Mouse (Mus musculus) forebrain, embryonic 11.5 days (tissue): ENCODE measurements around the gene Eya2. TPM values are rescaled to one million over a fixed set of nuclear protein-coding genes. Genes with fewer than 3 reads are reported as not detected.
A peak's percentile ranks its signal among the peaks of the same experiment; 100 is the strongest.

Source experiments
- ATAC-seq: fragments of 200-750 bp; cut with Nextera tagmentation; replicated peaks from 2 replicates; pipeline ENCODE4 v1.8.0; 2017; ENCODE audit warnings: moderate TSS enrichment; ENCODE audit not compliant: low FRiP score
- DNase-seq: peaks from one replicate; pipeline ENCODE4 v3.0.0-alpha.2; 2017; ENCODE audit warnings: low spot score
- H3K27ac ChIP-seq: fragments of 300-500 bp; sonication (generic); 2 replicates; pipeline ENCODE4 v1.5.1; 2014; ENCODE audit warnings: low read depth, low read length
- H3K27me3 ChIP-seq: fragments of 300-500 bp; sonication (generic); 2 replicates; pipeline ENCODE4 v1.6.1; 2014; ENCODE audit warnings: mild to moderate bottlenecking, low read length, mixed read lengths; ENCODE audit not compliant: control insufficient read depth, insufficient read depth
- H3K36me3 ChIP-seq: fragments of 300-500 bp; sonication (generic); 2 replicates; pipeline ENCODE4 v1.6.1; 2014; ENCODE audit warnings: mild to moderate bottlenecking, low read length, moderate library complexity, mixed read lengths; ENCODE audit not compliant: control insufficient read depth, insufficient read depth
- H3K4me1 ChIP-seq: fragments of 300-500 bp; sonication (generic); replicated peaks from 2 replicates; pipeline ENCODE4 v1.6.1; 2014; ENCODE audit warnings: low read length, mixed read lengths; ENCODE audit not compliant: control insufficient read depth, insufficient read depth
- H3K4me2 ChIP-seq: fragments of 300-500 bp; sonication (generic); 2 replicates; pipeline ENCODE4 v1.6.1; 2014; ENCODE audit warnings: low read depth, mild to moderate bottlenecking, low read length, moderate library complexity, mixed read lengths; ENCODE audit not compliant: severe bottlenecking
- H3K4me3 ChIP-seq: fragments of 300-500 bp; sonication (generic); 2 replicates; pipeline ENCODE4 v1.5.1; 2014; ENCODE audit warnings: low read depth, low read length
- H3K9ac ChIP-seq: fragments of 300-500 bp; sonication (generic); 2 replicates; pipeline ENCODE4 v1.6.1; 2014; ENCODE audit warnings: low read length
- H3K9me3 ChIP-seq: fragments of 300-500 bp; sonication (generic); 2 replicates; pipeline ENCODE4 v1.6.1; 2016; ENCODE audit warnings: low read length, mixed read lengths; ENCODE audit not compliant: control insufficient read depth
- WGBS: fragments of 180-500 bp; shearing (Covaris S2); extraction: QIAGEN DNeasy Blood & Tissue Kit; methylation state at CpG from one replicate; pipeline ENCODE4 v1.1.7; 2014; 5-methylcytosine and 5-hydroxymethylcytosine counted together
- polyA plus RNA-seq: library from polyadenylated mRNA; unstranded; fragments of >200 nt; fragmentation: Nextera tagmentation; extraction: Ambion mirVana; gene quantifications from 2 replicates; pipeline ENCODE4 v1.2.1, GENCODE M21; 2014

The Eya2 gene
- polyA plus RNA-seq, 1 experiment from 2014 or later: 10.3 TPM

- Histone ChIP-seq H3K27ac (no peak overlapping the region), H3K4me1 (peaks cover 4% of the 10 kb centered on the region; the same call in 1 of the 2 replicates), H3K36me3 (no peaks in the 10 kb centered on the region), H3K4me2 (no peak overlapping the region), H3K9me3 (no peaks in the 10 kb centered on the region), H3K4me3 (no peak overlapping the region), H3K9ac (no peak overlapping the region), H3K27me3 (no peaks in the 10 kb centered on the region)
- DNase-seq: no peak
- ATAC-seq: no peak
- whole genome bisulfite sequencing: 94% methylated on average over 5 of the region's 5 CpGs
Measured at GRCm38 (mm10) chr2:165721941-165722340, 127.1 kb downstream of the Eya2 start.

GRCm38 (mm10) chr2:165732552-165733238, 137.9 kb downstream of the Eya2 start:
- Histone ChIP-seq H3K27ac (no peak overlapping the region; the same call in 1 of the 2 replicates), H3K9me3 (no peaks in the 10 kb centered on the region), H3K9ac (no peak overlapping the region), H3K36me3 (no peaks in the 10 kb centered on the region), H3K4me2 (no peak overlapping the region), H3K4me3 (no peak overlapping the region), H3K27me3 (no peaks in the 10 kb centered on the region), H3K4me1 (no peaks in the 10 kb centered on the region)
- 83% methylated on average over 18 of the region's 18 CpGs for WGBS
- DNase-seq: no peak
- no peak for ATAC-seq

GRCm38 (mm10) chr2:165733701-165734100, 138.9 kb downstream of the Eya2 start:
- H3K4me1 ChIP-seq: no peaks in the 10 kb centered on the region
- ATAC-seq (no peak), DNase-seq (no peak)
- 88% methylated on average over 8 of the region's 8 CpGs for WGBS
- H3K9ac ChIP-seq: no peak overlapping the region
- no peak overlapping the region for H3K27ac ChIP-seq
- H3K4me3 ChIP-seq: no peak overlapping the region
- no peaks in the 10 kb centered on the region for H3K27me3 ChIP-seq
- no peaks in the 10 kb centered on the region for H3K36me3 ChIP-seq
- H3K4me2 ChIP-seq: no peak overlapping the region
- H3K9me3 ChIP-seq: no peaks in the 10 kb centered on the region

GRCm38 (mm10) chr2:165736297-165736696, 141.5 kb downstream of the Eya2 start:
- no peak overlapping the region for H3K4me3 ChIP-seq
- 76% methylated on average over 2 of the region's 2 CpGs for WGBS

GRCm38 (mm10) chr2:165740381-165740780, 145.5 kb downstream of the Eya2 start:
- H3K4me1 ChIP-seq: peaks cover 19% of the 10 kb centered on the region
- no peak overlapping the region for H3K27ac ChIP-seq
- no peak for ATAC-seq
- 29% methylated on average over 4 of the region's 5 CpGs for WGBS
- H3K9me3 ChIP-seq: no peaks in the 10 kb centered on the region
- no peaks in the 10 kb centered on the region for H3K27me3 ChIP-seq
- no peak overlapping the region for H3K4me2 ChIP-seq
- no peaks in the 10 kb centered on the region for H3K36me3 ChIP-seq
- no peak overlapping the region for H3K9ac ChIP-seq
- no peak overlapping the region for H3K4me3 ChIP-seq
- DNase-seq: no peak

More at GRCm38 (mm10) chr2:165736297-165736696, 141.5 kb downstream of the Eya2 start:
- Histone ChIP-seq H3K9ac (no peak overlapping the region), H3K9me3 (no peaks in the 10 kb centered on the region), H3K27ac (no peak overlapping the region), H3K4me1 (peaks cover 5% of the 10 kb centered on the region; the same call in 1 of the 2 replicates), H3K36me3 (no peaks in the 10 kb centered on the region), H3K4me2 (no peak overlapping the region), H3K27me3 (no peaks in the 10 kb centered on the region)
- ATAC-seq (no peak), DNase-seq (no peak)

GRCm38 (mm10) chr2:165740982-165741381, 146.2 kb downstream of the Eya2 start:
- no peak for DNase-seq
- 2% methylated on average over 9 of the region's 9 CpGs for WGBS
- peaks cover 19% of the 10 kb centered on the region for H3K4me1 ChIP-seq

GRCm38 (mm10) chr2:165741526-165742050, 146.8 kb downstream of the Eya2 start:
- Histone ChIP-seq H3K9ac (no peak overlapping the region; the same call in 1 of the 2 replicates), H3K27ac (no peak overlapping the region), H3K4me3 (no peak overlapping the region), H3K4me2 (peak overlapping the region; percentile 29; the same call in 1 of the 2 replicates), H3K27me3 (no peaks in the 10 kb centered on the region), H3K36me3 (no peaks in the 10 kb centered on the region), H3K9me3 (no peaks in the 10 kb centered on the region), H3K4me1 (peaks cover 19% of the 10 kb centered on the region)
- ATAC-seq (no peak), DNase-seq (no peak)
- WGBS: 5% methylated on average over 11 of the region's 11 CpGs

More at GRCm38 (mm10) chr2:165740982-165741381, 146.2 kb downstream of the Eya2 start:
- H3K4me3 ChIP-seq: no peak overlapping the region
- no peak overlapping the region; the same call in 1 of the 2 replicates for H3K9ac ChIP-seq
- no peak for ATAC-seq
- no peaks in the 10 kb centered on the region for H3K27me3 ChIP-seq
- H3K9me3 ChIP-seq: no peaks in the 10 kb centered on the region
- 0 out of 2 replicates have a peak overlapping the region, but pooled peaks have one; percentile 11 for H3K4me2 ChIP-seq
- no peaks in the 10 kb centered on the region for H3K36me3 ChIP-seq
- no peak overlapping the region for H3K27ac ChIP-seq

- H3K9me3 ChIP-seq: no peaks in the 10 kb centered on the region
- no peak overlapping the region for H3K27ac ChIP-seq
- ATAC-seq: no peak
- DNase-seq: no peak
- 18% methylated on average over 21 of the region's 21 CpGs for WGBS
- no peaks in the 10 kb centered on the region for H3K36me3 ChIP-seq
- no peak overlapping the region; the same call in 1 of the 2 replicates for H3K9ac ChIP-seq
- peak overlapping the region; percentile 29 for H3K4me2 ChIP-seq
- H3K4me1 ChIP-seq: peaks cover 19% of the 10 kb centered on the region
- no peak overlapping the region for H3K4me3 ChIP-seq
- no peaks in the 10 kb centered on the region for H3K27me3 ChIP-seq
Measured at GRCm38 (mm10) chr2:165742210-165742786, 147.5 kb downstream of the Eya2 start.
